Mouse (Mus musculus) small intestine, adult 2 months (tissue): ENCODE measurements around the gene Derl2. TPM values are rescaled to one million over a fixed set of nuclear protein-coding genes. Genes with fewer than 3 reads are reported as not detected.

Experiments used
- H3K27ac ChIP-seq: fragments of 200-500 bp; 2 replicates; pipeline ENCODE4 v1.5.1; 2012; ENCODE audit warnings: low read depth, low read length, control low read depth, inconsistent platforms; ENCODE audit not compliant: insufficient read depth
- H3K27me3 ChIP-seq: fragments of 200-500 bp; 2 replicates; pipeline ENCODE4 v1.6.1; 2012; ENCODE audit warnings: mild to moderate bottlenecking, moderate library complexity, low read length, inconsistent platforms; ENCODE audit not compliant: control insufficient read depth, insufficient read depth
- H3K36me3 ChIP-seq: fragments of 200-500 bp; 2 replicates; pipeline ENCODE4 v1.6.1; 2012; ENCODE audit warnings: mild to moderate bottlenecking, low read length, control low read depth, inconsistent platforms; ENCODE audit not compliant: control insufficient read depth, insufficient read depth
- H3K4me1 ChIP-seq: fragments of 200-500 bp; 2 replicates; pipeline ENCODE4 v1.6.1; 2012; ENCODE audit warnings: low read length, inconsistent platforms, mixed read lengths; ENCODE audit not compliant: control insufficient read depth, insufficient read depth, insufficient read length
- H3K4me3 ChIP-seq: fragments of 200-500 bp; 2 replicates; pipeline ENCODE4 v1.5.1; 2012; ENCODE audit warnings: low read depth, mild to moderate bottlenecking, control low read depth, inconsistent platforms, low read length, moderate library complexity
- CTCF ChIP-seq: fragments of 200-500 bp; IDR thresholded peaks from 2 replicates; pipeline ENCODE4 v1.5.1; 2012; ENCODE audit warnings: low read depth, mild to moderate bottlenecking, control low read depth, inconsistent platforms, low read length, moderate library complexity, mixed read lengths; ENCODE audit not compliant: insufficient replicate concordance, insufficient read length; ENCODE audit errors: extremely low read depth
- POLR2A ChIP-seq: fragments of 200-500 bp; IDR thresholded peaks from 2 replicates; pipeline ENCODE4 v1.6.1; 2012; ENCODE audit warnings: low read depth, mild to moderate bottlenecking, control low read depth, inconsistent platforms, low read length, moderate library complexity
- WGBS: fragments of 180-500 bp; shearing (Covaris S2); methylation state at CpG from one replicate; pipeline ENCODE4 v1.1.7; 2018; 5-methylcytosine and 5-hydroxymethylcytosine counted together
- polyA plus RNA-seq: library from polyadenylated mRNA; depleted of rRNA; stranded (reverse); fragments of >200 nt; gene quantifications from 2 replicates; pipeline ENCODE4 v1.2.3, GENCODE M21; 2012

The Derl2 gene
- polyA plus RNA-seq, 1 experiment, result 4.2 TPM

GRCm38 (mm10) chr11:71029403-71030118 is 9.9 kb upstream of the Derl2 start:
- H3K27ac ChIP-seq, result no peak overlapping the region
- H3K27me3 ChIP-seq, result peaks cover 3% of the 10 kb centered on the region; the same call in 1 of the 2 replicates
- H3K4me3 ChIP-seq, result no peak overlapping the region
- no peak for TF ChIP-seq CTCF
- H3K36me3 ChIP-seq, result peaks cover 24% of the 10 kb centered on the region
- WGBS, result 71% methylated on average over 3 of the region's 3 CpGs
- no peaks in the 10 kb centered on the region for H3K4me1 ChIP-seq

- Histone ChIP-seq H3K4me1 (no peaks in the 10 kb centered on the region), H3K27me3 (peaks cover 2% of the 10 kb centered on the region; the same call in 1 of the 2 replicates), H3K27ac (no peak overlapping the region), H3K36me3 (peaks cover 24% of the 10 kb centered on the region), H3K4me3 (no peak overlapping the region)
- no peak for TF ChIP-seq POLR2A
- TF ChIP-seq CTCF, result no peak
- WGBS, result 58% methylated on average over 3 of the region's 3 CpGs
Measured at GRCm38 (mm10) chr11:71028280-71028679, 8.6 kb upstream of the Derl2 start.

- Histone ChIP-seq H3K4me1 (peaks cover 5% of the 10 kb centered on the region; the same call in 1 of the 2 replicates), H3K27ac (peak overlapping the region; percentile 65), H3K4me3 (peak overlapping the region; percentile 91), H3K27me3 (no peaks in the 10 kb centered on the region), H3K36me3 (peaks cover 8% of the 10 kb centered on the region)
- 3% methylated on average over 28 of the region's 28 CpGs for WGBS
- TF ChIP-seq POLR2A, result no peak; the same call in 1 of the 2 replicates
Measured at GRCm38 (mm10) chr11:71018416-71019200, 1.0 kb downstream of the Derl2 start.

- WGBS, result 86% methylated on average over 1 of the region's 1 CpGs
- Histone ChIP-seq H3K27ac (no peak overlapping the region), H3K4me3 (no peak overlapping the region), H3K4me1 (peaks cover 3% of the 10 kb centered on the region; the same call in 1 of the 2 replicates), H3K36me3 (peaks cover 16% of the 10 kb centered on the region), H3K27me3 (no peaks in the 10 kb centered on the region)
- no peak for TF ChIP-seq POLR2A
- TF ChIP-seq CTCF, result no peak
Measured at GRCm38 (mm10) chr11:71017051-71017450, 2.6 kb downstream of the Derl2 start.

- 91% methylated on average over 7 of the region's 7 CpGs for WGBS
Measured at GRCm38 (mm10) chr11:71012743-71013142, 6.9 kb downstream of the Derl2 start.

GRCm38 (mm10) chr11:71008321-71008720 is 11.3 kb downstream of the Derl2 start:
- TF ChIP-seq POLR2A (no peak), CTCF (no peak)
- Histone ChIP-seq H3K27me3 (no peaks in the 10 kb centered on the region), H3K36me3 (peaks cover 41% of the 10 kb centered on the region), H3K27ac (no peak overlapping the region), H3K4me3 (no peak overlapping the region), H3K4me1 (no peaks in the 10 kb centered on the region)
- WGBS, result 82% methylated on average over 3 of the region's 3 CpGs

More at GRCm38 (mm10) chr11:71012743-71013142, 6.9 kb downstream of the Derl2 start:
- H3K36me3 ChIP-seq, result peaks cover 45% of the 10 kb centered on the region
- H3K27ac ChIP-seq, result no peak overlapping the region
- H3K4me3 ChIP-seq, result no peak overlapping the region
- no peaks in the 10 kb centered on the region for H3K27me3 ChIP-seq
- no peaks in the 10 kb centered on the region for H3K4me1 ChIP-seq
- TF ChIP-seq POLR2A (no peak), CTCF (no peak)

GRCm38 (mm10) chr11:71007831-71008230 is 11.8 kb downstream of the Derl2 start:
- 75% methylated on average over 7 of the region's 7 CpGs for WGBS
- peaks cover 3% of the 10 kb centered on the region; the same call in 1 of the 2 replicates for H3K4me1 ChIP-seq
- no peak overlapping the region for H3K4me3 ChIP-seq
- no peak overlapping the region for H3K27ac ChIP-seq
- TF ChIP-seq POLR2A (no peak), CTCF (no peak)
- no peaks in the 10 kb centered on the region for H3K27me3 ChIP-seq
- H3K36me3 ChIP-seq, result peaks cover 38% of the 10 kb centered on the region
